Mouse (Mus musculus): Measurements from ENCODE around the gene Usp15.

The Usp15 gene

DNA sequence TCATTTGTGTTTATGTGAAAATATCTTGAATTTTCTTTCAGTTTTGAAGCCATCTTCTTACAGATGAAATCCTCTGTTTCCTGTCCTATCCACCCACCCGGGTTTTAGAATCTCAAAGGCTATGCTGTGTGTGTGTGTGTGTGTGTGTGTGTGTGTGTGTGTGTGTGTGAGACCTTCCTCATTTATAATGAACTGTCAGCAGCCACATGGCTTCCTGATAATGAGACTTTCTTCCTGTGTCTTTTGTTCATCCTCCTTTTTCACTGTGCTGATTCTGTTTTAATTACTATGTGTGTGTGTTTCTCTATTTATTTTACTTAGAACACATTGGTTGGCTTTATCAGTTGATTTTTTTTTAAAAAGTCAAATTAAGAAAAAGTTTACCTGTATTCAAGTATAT is 95.5 kb downstream of the Usp15 start:
- DNase-seq (ENCODE audit: low spot score), result no peak

DNA sequence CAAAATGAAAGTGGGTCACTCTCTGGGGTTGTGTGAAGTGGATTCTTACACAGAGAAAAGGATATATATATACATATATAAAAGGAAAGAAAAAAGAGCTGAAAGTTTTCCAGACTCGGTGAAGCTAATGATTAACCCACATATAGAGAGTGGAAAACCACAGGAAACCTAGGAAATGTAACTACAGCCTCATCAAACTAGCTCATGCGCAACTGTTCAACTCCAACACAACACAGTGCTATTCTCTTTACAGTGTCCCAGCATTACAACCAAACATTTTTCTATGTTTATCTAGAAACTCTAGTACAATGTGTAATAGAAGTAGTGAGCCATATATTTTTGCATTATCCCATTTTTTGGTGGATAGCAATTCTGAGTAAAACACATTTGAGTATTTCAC is 96.2 kb downstream of the Usp15 start:
- no peak for DNase-seq (ENCODE audit: low spot score)

- DNase-seq (ENCODE audit: low spot score), result no peak
Measured at GRCm38 (mm10) chr10:123094504-123094903, 102.3 kb downstream of the Usp15 start.

GRCm38 (mm10) chr10:123092577-123092976 is 104.2 kb downstream of the Usp15 start:
- DNase-seq (ENCODE audit: low spot score), result no peak

- DNase-seq (ENCODE audit: low spot score), result peak; percentile 16
Measured at GRCm38 (mm10) chr10:123091737-123092136, 105.1 kb downstream of the Usp15 start.

DNA sequence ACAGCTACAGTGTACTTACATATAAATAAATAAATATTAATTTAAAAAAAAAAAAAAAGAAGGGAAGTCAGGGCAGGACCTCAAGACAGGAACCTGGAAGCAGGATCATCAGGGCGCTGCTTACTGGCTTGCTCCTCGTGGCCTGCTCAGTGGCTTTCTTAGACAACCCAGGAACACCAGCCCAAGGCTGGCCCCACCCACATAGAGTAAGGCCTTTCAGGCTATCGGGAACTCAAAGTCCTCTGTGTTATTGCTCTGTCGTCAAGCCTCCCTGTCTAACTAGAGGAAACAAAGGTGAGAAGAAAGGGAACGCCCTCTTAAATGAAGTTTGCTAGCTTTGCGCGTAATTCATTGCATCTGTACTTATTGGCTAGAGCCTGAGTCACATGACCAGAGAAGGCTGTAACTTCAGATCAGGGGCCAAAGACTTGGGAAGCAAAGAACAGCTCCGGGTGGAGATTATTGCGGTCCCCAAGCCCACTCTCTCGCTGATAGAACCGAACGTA is 107.3 kb downstream of the Usp15 start:
- no peak for DNase-seq (ENCODE audit: low spot score)

DNA sequence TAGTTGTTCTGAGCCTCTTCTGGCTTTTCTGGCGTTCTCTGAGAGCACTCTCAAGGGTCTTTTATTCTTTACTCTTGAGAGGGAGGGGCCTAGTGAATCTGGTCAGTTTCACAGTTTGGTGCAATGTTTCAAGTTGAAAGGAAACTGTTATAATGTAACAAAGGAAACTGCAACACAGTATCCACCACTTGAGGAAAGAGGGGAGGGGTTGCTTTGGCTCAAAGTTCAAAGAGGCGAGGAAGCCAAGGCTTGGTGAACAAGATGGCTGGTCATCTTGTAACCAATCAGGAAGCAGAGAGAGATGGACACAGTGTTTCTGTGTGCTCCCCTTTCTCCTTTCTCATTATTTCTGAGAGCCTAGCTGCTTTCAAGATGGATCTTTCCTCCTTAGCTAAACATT is 109.9 kb downstream of the Usp15 start:
- DNase-seq (ENCODE audit: low spot score), result no peak

- DNase-seq (ENCODE audit: low spot score), result no peak
Measured at GRCm38 (mm10) chr10:123084900-123085641, 111.7 kb downstream of the Usp15 start.

GRCm38 (mm10) chr10:123084307-123084706 is 112.5 kb downstream of the Usp15 start:
- no peak for DNase-seq (ENCODE audit: low spot score)

GRCm38 (mm10) chr10:123076245-123077023 is 120.4 kb downstream of the Usp15 start, which contains the start of gene Mon2:
Mon2 (minus strand) TSS chr10:123076505.
- DNase-seq (ENCODE audit: low spot score), result peak; percentile 95

DNA sequence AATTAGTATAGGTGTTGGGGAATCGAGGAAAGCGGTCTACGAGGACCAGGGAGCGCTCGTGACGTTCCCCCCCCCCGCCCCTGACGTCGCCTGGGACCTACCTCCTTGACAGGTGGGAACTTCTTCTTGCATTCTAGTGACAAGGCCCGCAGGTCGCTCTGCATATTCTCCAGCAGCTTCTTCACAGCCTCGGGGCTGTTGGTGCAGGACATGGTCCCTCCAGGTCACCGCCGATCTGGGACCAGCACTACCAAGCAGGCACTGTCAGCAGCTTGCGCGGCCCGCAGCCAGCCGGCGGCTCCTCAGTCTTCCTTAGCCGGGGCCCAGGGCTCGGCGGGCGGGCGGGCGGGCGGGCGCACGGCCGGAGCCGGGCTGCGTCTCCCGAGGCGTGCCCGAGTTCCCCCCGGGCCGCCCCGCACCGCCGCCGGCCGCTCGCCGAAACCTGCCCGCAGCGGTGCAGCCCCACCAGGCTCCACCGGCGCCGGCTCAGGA is 121.0 kb downstream of the Usp15 start:
- no peak for DNase-seq (ENCODE audit: low spot score)

- no peak for DNase-seq (ENCODE audit: low spot score)
Measured at GRCm38 (mm10) chr10:123071997-123072396, 124.8 kb downstream of the Usp15 start.

DNA sequence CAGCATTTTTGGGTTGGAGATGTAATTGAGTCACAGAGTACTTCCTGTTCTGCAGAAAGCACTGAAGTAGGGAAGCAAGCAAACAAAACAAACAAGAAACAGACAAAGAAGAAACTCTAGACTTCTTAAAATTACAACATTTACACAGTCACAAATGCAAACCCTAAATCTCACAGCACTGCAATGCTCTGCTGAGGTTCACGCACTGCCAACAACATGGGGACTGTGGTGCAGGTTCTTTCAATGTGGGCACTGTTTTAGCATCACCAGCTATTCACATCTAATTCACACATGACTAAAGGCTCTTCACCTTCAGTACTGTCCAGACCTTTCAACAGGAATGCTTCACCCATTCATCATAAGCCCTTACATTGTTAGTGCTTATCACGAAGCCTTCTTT is 133.8 kb downstream of the Usp15 start:
- DNase-seq (ENCODE audit: low spot score), result no peak

DNA sequence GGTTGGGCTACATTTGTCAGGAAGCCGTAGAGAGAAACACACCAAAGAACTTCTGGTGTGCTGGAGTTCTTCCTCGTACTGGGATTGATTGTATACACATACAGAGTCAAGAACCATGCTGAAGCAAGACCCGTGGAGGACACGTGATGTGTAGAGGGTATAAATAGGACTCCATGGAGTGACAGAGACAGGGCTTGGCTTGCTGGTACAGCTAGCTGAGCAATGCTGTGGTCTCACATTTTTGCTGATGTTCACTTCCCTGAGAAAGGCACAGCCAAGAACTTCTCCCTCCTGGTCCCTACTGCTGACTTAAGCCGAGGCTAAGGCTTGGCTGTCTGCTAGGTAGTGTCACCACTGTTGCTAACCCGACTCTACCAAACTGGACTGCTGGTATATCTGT is 136.0 kb downstream of the Usp15 start:
- no peak for DNase-seq (ENCODE audit: low spot score)

- no peak for DNase-seq (ENCODE audit: low spot score)
Measured at GRCm38 (mm10) chr10:123057082-123057481, 139.7 kb downstream of the Usp15 start.

- no peak for DNase-seq (ENCODE audit: low spot score)
Measured at GRCm38 (mm10) chr10:123056463-123056862, 140.3 kb downstream of the Usp15 start.

- DNase-seq (ENCODE audit: low spot score), result no peak
Measured at GRCm38 (mm10) chr10:123055205-123056000, 141.4 kb downstream of the Usp15 start.

Data from urinary bladder, postnatal 25 days (tissue).